Mouse (Mus musculus): ENCODE results near the gene Aspg. TPM values are rescaled to one million over a fixed set of nuclear protein-coding genes. Genes with fewer than 3 reads are reported as not detected.
A peak's percentile ranks its signal among the peaks of the same experiment; 100 is the strongest.

Gene Aspg
- total RNA-seq, 2 experiments from 2014 or later = 0.32 to 0.62 TPM

Small RNAs within 50 kb of the gene (microRNA-seq; reads per million reads assigned to microRNA genes)
- gene Mir203 (240 reads per million, percentile 60 among the genes with 10 or more reads in this experiment), gene Mir3073a (not detected), gene Mir3073b (not detected)

Other genes starting within 250 kb of the Aspg start
- 10 to 100 TPM; 13.1 to 15.8 TPM for gene Ppp1r13b, start 198.6 kb upstream of the Aspg start, total RNA-seq (2021)
- gene Atp5mpl, start 139.7 kb upstream of the Aspg start, total RNA-seq (2021) = 100 to 1,000 TPM; 830 to 852 TPM
- under 1 TPM; 0.44 to 0.49 TPM for gene Tdrd9, start 135.1 kb upstream of the Aspg start, total RNA-seq (2021)
- not detected for gene Rd3l, start 125.4 kb upstream of the Aspg start, total RNA-seq (2021)
- 10 to 100 TPM; 14.5 to 15.8 TPM for gene Kif26a, start 39.5 kb downstream of the Aspg start, total RNA-seq (2021)